Mouse (Mus musculus): Measurements from ENCODE around the gene Urgcp.

DNA sequence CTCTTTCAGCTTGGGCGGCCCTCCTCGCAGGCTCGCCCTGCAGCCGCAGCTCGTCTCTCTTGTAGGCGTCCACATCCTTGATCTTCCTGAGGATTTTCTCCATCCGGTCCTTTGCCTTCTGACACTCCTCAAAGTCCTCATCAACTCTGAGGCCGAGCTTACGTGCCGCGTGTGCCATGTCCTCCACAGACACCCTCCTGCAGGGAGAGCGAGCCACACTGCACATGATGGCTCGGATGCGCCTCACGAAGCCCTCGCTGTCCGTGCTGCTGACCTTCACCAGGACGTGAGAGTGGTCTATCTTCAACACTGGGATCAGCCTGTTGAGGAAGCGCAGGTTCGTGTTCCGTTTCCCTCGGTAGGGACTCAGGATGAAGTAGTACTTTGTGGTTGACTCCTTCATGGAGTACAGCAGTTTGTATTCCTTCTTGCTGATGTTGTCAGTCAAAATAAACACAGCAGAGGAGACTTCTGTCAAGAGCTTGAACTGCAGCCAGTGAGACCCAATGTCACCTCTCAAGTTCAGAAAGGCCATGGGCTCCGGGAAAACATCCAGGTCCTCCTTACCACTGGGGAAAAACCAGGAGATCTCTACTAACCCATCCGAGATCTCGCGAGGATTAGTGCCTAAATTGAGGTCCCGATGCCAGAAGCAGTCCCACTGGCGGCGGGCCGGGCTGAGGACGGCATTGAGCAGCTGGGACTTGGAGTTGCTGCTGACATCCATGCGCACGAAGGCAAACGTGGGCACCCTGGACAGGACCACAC is 45.1 kb downstream of the Urgcp start:
- TF ChIP-seq CTCF (conservative IDR thresholded peaks at IDR 0.05; ENCODE audit: insufficient read depth, insufficient read length, low read depth, low read length) = no peak
- no peak for TF ChIP-seq POLR2A (IDR thresholded peaks at IDR 0.05; ENCODE audit: low read depth, low read length)

All from kidney, adult 2 months (tissue).